Mouse (Mus musculus) left cerebral cortex, postnatal 14 days (tissue): ENCODE measurements around the gene Mto1. TPM values are rescaled to one million over a fixed set of nuclear protein-coding genes. Genes with fewer than 3 reads are reported as not detected.
A peak's percentile ranks its signal among the peaks of the same experiment; 100 is the strongest.
"Not testable (repeated sequence)": the region's sequence is repeated elsewhere in the genome, so short reads cannot be mapped to it uniquely, and the experiment has no call there.

Source experiments
- DNase-seq, 2 experiments: peaks; one replicate each; pipeline ENCODE4 v3.0.0; 2021 to 2022; ENCODE audit warnings: low spot score in 2 of 2, mixed read lengths in 1 of 2
- intact Hi-C: fragments of 180-260 bp; cut with DNase I; formaldehyde crosslinking; loops from one replicate; pipeline ENCODE4 v1.15.1; 2025
- total RNA-seq, 2 experiments: library from RNA; stranded (reverse); gene quantifications; 2 replicates each; pipeline ENCODE4 v1.2.3; 2021

The Mto1 gene
- total RNA-seq, 2 experiments from 2014 or later: 24.1 to 26.6 TPM

- intact Hi-C loops: no loop called here
- DNase-seq: no peak
Measured at GRCm38 (mm10) chr9:78500386-78500785, 52.4 kb downstream of the Mto1 start.

- intact Hi-C loops: no loop called here
- DNase-seq: no peak
Measured at GRCm38 (mm10) chr9:78501284-78501683, 53.3 kb downstream of the Mto1 start.

- intact Hi-C loops: no loop called here
- DNase-seq: peak in 1 of 2 experiments; percentile 15
Measured at GRCm38 (mm10) chr9:78503223-78504079, 55.4 kb downstream of the Mto1 start.

- DNase-seq: no peak
- intact Hi-C loops: no loop called here
Measured at GRCm38 (mm10) chr9:78504133-78504532, 56.1 kb downstream of the Mto1 start.

- intact Hi-C loops: no loop called here
- no peak for DNase-seq
Measured at GRCm38 (mm10) chr9:78504679-78505078, 56.7 kb downstream of the Mto1 start.

GRCm38 (mm10) chr9:78505223-78505622 is 57.2 kb downstream of the Mto1 start:
- no peak for DNase-seq

GRCm38 (mm10) chr9:78506002-78506721 is 58.2 kb downstream of the Mto1 start:
- intact Hi-C loops: no loop called here

More at GRCm38 (mm10) chr9:78505223-78505622, 57.2 kb downstream of the Mto1 start:
- intact Hi-C loops: no loop called here

GRCm38 (mm10) chr9:78506722-78507077 is 58.7 kb downstream of the Mto1 start:
- DNase-seq: no peak
- intact Hi-C loops: no loop called here

More at GRCm38 (mm10) chr9:78506002-78506721, 58.2 kb downstream of the Mto1 start:
- no peak for DNase-seq

- no peak for DNase-seq
- intact Hi-C loops: no loop called here
Measured at GRCm38 (mm10) chr9:78508106-78508786, 60.2 kb downstream of the Mto1 start.

GRCm38 (mm10) chr9:78511705-78512104 is 63.7 kb downstream of the Mto1 start:
- intact Hi-C loops: no loop called here
- DNase-seq: no peak

GRCm38 (mm10) chr9:78513776-78514500 is 65.9 kb downstream of the Mto1 start:
- intact Hi-C loops: no loop called here
- no peak for DNase-seq

- intact Hi-C loops: no loop called here
- no peak for DNase-seq
Measured at GRCm38 (mm10) chr9:78514681-78515080, 66.7 kb downstream of the Mto1 start.

GRCm38 (mm10) chr9:78516125-78516524 is 68.1 kb downstream of the Mto1 start:
- intact Hi-C loops: no loop called here
- no peak for DNase-seq

GRCm38 (mm10) chr9:78517237-78517636 is 69.2 kb downstream of the Mto1 start:
- intact Hi-C loops, DNase-seq: not testable (repeated sequence)

GRCm38 (mm10) chr9:78520127-78520779 is 72.2 kb downstream of the Mto1 start:
- intact Hi-C loops: no loop called here
- no peak for DNase-seq

- intact Hi-C loops: no loop called here
- peak; percentile 41 to 90 for DNase-seq
Measured at GRCm38 (mm10) chr9:78520780-78521601, 73.0 kb downstream of the Mto1 start.

- peak in 1 of 2 experiments; percentile 28 for DNase-seq
Measured at GRCm38 (mm10) chr9:78521689-78522088, 73.7 kb downstream of the Mto1 start.

More at GRCm38 (mm10) chr9:78521689-78522088, 73.7 kb downstream of the Mto1 start:
- intact Hi-C loops: no loop called here
